Mouse (Mus musculus): ENCODE data around the gene Entpd6. TPM values are rescaled to one million over a fixed set of nuclear protein-coding genes. Genes with fewer than 3 reads are reported as not detected.

Entpd6 gene
- total RNA-seq (2021) = 10 to 100 TPM; 49.3 to 53.1 TPM

DNA sequence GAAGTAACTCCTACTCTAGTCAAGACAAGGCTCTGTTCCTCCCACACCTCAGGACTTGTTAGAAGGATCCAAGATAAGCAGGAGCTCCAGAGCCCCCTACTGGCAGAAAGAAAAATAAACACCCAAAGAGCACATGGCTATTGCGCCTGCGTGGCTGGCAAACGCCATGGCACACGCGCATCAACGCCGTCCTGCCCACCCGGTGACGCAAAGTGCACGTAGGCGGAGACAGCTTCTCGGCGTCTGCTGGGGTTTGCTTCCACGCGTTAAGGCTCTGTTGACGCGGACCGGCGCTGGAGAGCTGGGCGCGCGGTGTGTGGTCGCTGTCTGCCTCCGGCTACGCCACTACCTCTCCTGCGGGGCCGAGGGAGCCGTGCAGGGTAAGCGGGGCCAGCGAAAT lies at the start of gene Entpd6:
Gene Entpd6 (plus strand): TSS at position 189 of the 400 bp plus-strand sequence.
- DNase-seq (ENCODE audit: low spot score in 2 of 2) = peak; percentile 98 to 99
- intact Hi-C loops (cut with DNase I) = loop anchor here (1.0 to 5.0 kb wide), 4 partner anchors 38 to 158 kb away; partner anchors contain the start of genes Apmap, Gins1 and Pygb

DNA sequence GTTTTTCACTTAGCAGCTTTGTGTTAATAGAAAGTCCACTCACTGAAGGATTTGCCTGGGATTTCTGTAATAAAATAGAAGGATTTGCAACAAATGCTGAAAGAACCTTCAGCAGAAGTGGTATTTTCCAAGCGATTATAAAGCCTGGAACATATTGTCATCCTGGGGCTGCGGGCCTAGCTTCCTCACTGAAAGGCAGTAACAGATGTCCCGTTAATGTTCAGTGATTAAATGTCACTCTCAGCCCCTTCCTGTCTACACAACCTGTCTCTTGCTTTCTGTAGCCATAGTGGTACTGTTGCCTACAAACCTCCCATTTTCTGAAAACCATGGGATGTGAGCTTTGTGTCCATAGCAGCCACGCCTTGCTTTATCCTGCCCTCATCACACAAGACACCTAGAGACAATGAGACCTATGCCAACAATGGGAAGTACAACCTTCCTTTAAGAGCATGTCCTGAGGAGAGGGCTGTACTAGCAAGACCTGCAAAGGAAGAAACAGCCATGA lies 36.6 kb upstream of the Entpd6 start:
- no peak for DNase-seq (ENCODE audit: low spot score in 2 of 2)
- intact Hi-C loops (cut with DNase I) = no loop called here

DNA sequence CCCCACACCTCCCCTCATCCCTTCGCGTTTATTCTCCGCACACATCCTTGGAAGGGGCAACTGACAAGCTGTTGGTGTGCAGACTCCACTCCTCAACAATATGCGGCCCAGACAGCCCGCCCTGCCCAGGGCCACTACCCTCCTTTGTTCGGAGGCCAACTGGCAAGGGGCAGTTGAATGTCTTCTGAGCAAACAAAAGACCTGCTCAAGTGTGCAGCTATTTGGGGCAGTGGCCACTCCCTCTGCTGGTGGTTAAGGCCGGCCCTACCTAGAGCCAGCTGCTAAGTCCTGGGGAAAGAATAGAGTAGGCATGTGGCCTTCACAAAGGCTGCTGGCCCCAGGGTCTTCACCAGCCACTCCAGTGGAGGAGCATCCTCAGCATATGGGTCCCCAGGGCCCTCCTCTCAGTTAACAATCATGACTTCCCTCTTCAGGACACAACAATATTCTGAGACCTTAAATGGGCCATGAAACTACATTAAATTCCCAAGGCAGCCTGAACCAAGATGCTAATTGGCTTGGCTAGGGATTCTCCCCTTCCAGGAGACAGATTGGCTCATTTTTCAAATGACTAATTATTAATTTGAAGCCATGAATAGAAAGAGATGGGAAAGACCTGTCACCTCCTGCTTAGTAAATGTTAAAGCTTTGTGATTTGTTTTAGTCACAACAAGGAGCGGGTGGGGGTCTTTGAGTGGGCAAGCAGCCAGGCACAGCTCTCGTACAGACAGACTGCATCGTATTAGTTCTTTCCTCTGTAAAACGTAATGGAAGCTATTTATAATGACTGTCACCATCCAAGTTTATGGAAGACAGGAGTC lies 12.9 kb upstream of the Entpd6 start:
- no peak for DNase-seq (ENCODE audit: low spot score in 2 of 2)
- intact Hi-C loops (cut with DNase I) = loop anchor here (5.0 kb wide), 1 partner anchor 174 kb away; no protein-coding TSS in a partner anchor

DNA sequence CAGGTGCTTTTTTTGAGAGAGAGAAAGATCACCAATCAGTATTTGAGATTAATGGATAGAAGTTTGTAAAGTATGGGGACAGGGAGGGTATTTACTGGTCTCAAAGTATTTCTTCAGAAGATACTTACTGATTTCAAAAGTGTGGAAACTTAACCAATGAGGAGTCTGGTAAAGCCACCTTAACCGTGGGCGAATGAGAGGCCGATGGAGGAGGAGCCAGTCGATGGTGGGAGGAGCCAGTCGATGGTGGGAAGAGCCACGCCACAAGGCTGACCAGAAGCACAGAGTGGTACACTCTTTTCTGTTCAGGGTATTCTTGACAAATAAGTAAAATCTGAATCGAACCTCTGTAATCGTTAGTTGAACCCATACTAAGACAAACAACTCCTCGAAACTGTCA lies 11.0 kb upstream of the Entpd6 start:
- intact Hi-C loops (cut with DNase I) = loop anchor here (5.0 kb wide), 1 partner anchor 176 kb away; no protein-coding TSS in a partner anchor

DNA sequence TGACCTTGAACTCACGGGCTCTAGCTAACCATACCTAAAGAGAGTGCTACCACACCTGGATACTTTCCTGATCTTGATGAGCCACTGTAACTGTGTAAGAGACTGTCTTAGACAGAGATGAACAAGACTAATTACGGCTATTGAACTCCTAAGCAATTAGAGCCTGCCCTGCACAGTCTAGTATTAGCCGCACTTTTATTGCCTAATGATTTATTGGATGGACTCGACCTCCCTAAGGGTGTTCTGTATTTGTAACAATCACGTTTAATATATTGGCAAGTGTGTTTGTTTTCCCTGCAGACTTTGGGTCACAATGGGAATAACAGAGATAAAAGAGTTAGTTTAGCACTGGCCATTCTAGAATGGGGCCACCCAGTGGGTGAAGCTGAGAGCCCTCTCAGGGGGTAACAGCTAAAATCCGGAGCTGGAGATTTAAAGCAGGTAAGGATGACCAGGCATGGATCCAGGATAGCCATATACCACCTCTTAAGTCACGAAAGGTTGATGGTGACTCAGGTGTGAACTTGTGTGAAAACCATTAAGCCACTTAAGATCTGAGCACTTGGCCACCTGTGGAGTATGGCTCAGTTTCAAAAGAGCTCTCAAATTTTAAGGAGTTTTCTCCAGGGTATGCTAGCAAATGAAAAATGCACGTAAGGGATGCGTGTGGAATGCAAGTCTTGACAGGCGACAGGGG lies 8.5 kb upstream of the Entpd6 start:
- DNase-seq (ENCODE audit: low spot score in 2 of 2) = no peak
- intact Hi-C loops (cut with DNase I) = no loop called here

More for the DNA sequence above, 11.0 kb upstream of the Entpd6 start:
- no peak for DNase-seq (ENCODE audit: low spot score in 2 of 2)

DNA sequence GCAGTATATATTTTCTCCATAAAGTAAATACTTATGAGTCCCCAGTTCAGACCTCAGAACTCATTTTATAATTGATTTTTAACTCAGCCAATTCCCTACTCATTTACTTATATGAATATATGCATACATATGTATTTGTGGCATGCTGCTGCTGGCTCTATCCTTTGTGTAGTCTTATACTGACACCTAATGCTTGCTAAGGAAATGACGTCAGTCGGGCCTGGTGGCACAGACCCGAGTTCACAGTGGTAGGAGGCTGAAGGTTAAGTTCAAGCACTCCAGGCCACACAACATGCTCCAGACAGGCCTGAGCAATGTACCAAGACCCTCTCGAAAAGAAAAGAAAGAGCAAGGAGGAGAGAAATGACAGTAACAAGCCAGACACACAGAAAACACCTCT lies 7.4 kb upstream of the Entpd6 start:
- peak in 1 of 2 experiments; percentile 13 for DNase-seq (ENCODE audit: low spot score in 2 of 2)
- intact Hi-C loops (cut with DNase I) = no loop called here

DNA sequence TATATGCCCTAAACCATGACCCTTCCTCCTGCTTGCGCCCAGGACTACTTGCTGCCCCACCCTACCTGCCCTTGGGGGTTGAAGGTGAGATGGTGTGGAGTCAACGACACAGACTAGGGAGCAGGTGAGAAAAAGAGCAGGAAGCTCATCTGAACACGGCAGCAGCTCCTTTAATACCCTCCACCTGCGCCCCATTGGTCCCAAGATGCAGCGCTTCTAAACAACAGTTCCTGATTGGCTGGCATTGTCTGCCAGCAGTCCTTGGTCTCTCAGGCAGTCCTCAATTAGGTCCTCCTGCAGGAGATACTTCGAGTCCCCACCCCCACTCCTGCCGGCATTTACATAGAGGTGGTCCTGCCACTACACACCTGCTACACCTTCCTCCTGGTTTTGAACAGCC lies 3.8 kb upstream of the Entpd6 start:
- DNase-seq (ENCODE audit: low spot score in 2 of 2) = no peak
- intact Hi-C loops (cut with DNase I) = loop anchor here (5.0 kb wide), 1 partner anchor 162 kb away; the partner anchor contains the start of gene Gins1

DNA sequence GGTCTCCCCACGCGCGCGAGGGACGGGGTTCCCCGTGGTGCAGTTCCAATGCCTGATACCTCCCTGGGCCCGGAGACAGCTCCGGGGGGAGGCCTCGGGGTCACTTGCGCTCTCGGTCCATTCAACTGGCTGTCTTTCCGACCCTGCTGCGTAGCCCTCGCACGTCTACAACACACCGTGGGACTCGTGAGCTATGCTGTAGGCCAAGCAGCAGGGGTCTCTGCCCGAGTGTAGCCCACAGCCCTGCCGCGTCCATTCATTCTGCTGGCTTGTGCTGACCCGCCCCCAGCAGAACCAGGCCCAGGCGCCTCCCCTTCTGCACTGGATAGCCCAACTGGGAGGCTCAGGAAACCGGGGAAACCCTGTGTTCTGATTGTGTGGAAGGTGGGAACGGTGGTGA lies 441 bp downstream of the Entpd6 start:
- intact Hi-C loops (cut with DNase I) = loop anchor here (1.0 to 5.0 kb wide), 3 partner anchors 38 to 158 kb away; partner anchors contain the start of genes Apmap, Gins1 and Pygb
- DNase-seq (ENCODE audit: low spot score in 2 of 2) = no peak

DNA sequence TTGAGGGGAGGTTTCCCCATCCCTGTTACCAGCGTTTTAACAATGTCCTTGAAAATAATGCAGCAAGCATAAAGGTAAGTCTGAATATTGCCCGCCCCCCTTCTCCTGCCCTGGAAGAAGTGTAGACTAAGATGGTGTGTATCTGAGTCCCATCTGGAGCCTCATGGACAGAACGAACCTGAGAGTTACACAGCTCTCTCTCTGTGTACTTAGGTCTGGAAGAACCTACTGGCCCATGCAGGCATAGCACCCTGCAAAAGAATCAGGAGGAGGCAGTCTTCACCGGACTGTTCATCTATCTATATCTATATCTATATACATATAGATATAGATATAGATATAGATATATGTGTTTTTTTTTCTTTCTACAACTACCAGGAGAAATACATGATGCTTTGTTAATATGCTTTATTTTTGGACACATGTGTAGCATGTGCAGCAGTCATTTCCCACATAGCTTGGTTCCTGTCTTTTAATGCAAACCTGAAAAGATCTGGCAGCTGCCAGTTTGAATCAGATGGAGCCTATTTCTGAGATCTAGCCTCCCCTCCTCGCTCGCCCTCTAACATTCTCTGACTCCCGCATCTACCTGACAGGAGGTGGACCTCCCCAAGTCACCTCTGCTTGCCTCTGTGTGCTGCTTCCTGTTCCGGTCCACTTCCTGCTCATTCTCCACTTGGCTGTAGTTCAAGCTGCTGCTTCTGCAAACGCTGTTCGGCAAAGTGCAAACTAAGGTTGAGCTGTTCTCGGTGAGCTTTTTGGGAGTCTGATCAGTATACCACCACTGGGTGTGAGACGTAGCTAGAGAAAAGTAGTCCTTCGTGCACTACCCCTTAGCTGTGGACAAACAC lies 1.5 kb downstream of the Entpd6 start:
- intact Hi-C loops (cut with DNase I) = no loop called here
- DNase-seq (ENCODE audit: low spot score in 2 of 2) = no peak

DNA sequence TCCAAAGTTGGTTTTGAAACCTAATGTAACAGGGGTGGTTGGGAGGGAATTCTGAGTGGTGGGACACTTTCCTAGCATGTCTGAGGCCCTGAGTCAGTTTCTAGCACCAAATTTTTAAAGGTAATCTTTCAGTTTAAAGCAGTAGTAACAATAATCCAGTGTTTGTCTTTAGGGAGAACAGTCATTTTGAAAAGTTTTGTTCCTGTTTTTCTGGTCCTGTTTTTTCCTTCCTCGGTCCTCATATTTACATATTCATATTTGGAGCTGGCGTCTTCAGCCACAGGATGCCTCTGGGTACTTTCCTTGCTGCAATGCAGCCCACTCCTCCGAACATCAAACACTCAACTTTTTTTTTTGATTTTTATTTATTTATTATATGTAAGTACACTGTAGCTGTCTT lies 6.2 kb downstream of the Entpd6 start:
- no peak for DNase-seq (ENCODE audit: low spot score in 2 of 2)
- intact Hi-C loops (cut with DNase I) = no loop called here

DNA sequence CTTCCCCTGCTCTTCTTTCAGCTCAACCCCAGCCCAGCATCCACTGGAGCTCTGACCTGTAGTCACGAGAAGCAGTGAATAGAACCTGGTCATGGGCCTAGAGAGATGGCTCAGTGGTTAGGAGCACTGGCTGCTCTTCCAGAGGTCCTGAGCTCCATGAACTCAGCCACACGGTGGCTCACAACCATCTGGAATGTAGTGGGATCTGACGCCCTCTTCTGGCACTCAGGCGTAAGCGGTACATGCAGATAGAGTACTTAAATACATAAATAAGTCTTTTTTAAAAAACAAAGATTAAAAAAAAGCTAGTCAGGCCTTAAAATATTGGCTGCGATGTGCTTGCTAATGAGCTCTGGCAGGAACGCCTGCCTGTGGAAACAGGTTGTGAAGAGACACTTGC lies 12.6 kb downstream of the Entpd6 start:
- DNase-seq (ENCODE audit: low spot score in 2 of 2) = no peak
- intact Hi-C loops (cut with DNase I) = no loop called here

DNA sequence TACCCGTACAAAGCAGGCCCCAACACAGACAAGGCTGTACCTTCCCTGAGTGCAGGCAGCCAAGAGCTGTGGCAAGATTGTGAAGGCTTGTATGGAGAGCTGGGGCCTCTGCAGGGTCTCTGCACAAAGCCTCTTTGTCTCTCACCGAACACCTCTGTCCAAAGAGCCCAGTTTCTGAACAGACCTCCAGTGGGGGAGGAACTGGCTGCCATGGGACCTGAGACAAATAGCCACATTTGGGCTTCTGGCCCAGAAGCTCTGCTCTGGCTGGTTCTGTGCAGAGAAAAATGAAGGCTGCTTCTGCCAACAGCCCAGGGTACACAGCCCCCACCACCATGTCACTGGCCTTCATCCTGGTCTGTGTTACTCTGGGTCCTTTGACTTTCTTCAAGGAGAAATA lies 16.8 kb downstream of the Entpd6 start:
- DNase-seq (ENCODE audit: low spot score in 2 of 2) = peak in 1 of 2 experiments; percentile 51
- intact Hi-C loops (cut with DNase I) = no loop called here

DNA sequence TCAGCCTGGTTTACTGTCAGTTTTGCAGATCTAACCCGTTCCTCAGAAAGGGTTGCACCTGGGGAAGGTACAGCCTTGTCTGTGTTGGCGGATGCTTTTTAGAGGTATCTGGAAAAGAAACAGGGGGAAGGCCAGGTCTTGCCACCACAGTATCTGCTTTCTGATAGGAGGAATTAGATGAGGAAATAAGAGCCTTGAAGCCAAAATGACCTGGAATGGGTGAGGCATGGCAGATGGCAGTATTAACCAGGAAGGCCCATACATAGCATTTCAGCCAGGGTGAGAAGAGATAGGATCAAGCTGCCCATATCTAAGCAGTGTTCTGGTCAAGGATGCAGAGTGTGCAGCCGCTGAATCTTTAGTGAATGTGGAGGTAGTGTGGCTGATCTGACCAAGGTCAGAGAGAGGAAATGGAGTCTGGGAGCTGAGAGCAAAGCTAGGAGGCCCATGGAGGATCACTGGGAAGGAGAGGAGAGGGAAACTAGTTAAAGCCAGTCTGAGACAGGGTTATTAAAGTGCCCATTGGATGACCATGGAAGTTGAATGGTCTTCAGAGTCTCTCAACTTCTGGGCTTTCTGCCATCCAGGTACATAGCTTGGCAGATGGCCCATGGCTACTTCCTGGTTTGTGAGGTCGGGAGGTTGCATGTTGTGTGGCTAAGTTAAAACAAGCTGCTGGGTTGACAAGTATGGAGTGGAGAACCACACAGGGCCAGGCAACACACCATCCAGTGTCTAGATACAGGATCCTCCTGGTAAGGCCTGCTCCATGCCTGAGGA lies 17.4 kb downstream of the Entpd6 start:
- intact Hi-C loops (cut with DNase I) = no loop called here
- no peak for DNase-seq (ENCODE audit: low spot score in 2 of 2)

DNA sequence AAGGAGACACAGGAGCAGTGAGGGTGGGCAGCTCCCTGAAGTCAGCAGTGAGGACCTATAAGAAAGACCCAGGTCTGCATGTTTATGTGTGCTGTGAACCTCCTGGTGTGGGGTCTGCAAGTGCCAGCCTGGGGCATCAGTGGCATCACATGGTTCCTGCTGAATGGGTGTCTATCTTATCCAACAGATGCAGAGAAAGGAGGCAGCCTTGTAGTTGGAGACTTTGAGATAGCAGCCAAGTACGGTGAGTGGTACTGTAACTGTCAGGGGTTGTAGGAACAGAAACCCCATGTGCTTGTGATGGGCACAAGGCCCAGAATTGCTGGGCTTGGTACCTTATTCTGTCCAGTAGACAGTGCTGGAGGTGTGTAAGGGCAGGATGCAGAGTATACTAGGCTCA lies 19.8 kb downstream of the Entpd6 start:
- no peak for DNase-seq (ENCODE audit: low spot score in 2 of 2)
- intact Hi-C loops (cut with DNase I) = no loop called here

DNA sequence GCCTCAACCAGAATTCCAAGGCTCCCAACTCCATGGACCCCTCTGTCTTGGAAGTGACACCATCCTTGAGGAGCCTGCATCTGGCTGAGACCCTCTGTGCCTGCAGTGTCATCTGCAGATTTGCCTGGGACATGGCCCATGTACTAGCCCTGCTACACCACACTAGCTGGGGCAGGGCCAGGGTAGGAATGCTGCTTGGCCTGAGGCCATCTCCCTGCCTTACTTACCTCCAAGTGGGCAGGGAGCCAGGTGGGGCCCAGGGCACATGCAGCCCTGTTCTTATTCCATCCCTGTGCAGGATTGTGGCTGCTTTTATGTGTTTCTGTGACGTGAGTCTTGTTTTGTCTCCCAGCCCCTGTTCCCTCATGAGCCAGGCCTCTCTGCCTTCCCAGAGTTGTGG lies 21.9 kb downstream of the Entpd6 start:
- intact Hi-C loops (cut with DNase I) = no loop called here
- peak in 1 of 2 experiments; percentile 17 for DNase-seq (ENCODE audit: low spot score in 2 of 2)

DNA sequence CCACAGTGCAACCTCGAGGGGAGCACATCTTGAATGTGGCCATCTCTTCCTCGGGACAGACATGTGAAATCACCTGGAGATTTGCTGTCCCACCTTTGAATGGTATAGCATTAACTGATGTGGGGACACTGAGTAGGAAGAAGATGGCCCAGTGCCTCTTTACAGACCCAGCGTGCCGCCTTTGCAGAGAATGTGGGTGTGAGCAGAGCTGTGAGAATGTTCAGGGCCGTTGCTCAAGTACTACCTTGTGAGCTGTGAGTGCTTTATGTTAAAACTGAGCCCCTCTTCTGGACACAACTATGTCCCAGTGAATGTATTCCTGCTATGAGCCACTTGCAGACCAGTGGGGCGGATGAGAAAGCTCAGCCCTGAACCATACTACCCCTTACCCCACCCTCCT lies 22.3 kb downstream of the Entpd6 start:
- peak in 1 of 2 experiments; percentile 18 for DNase-seq (ENCODE audit: low spot score in 2 of 2)
- intact Hi-C loops (cut with DNase I) = no loop called here

DNA sequence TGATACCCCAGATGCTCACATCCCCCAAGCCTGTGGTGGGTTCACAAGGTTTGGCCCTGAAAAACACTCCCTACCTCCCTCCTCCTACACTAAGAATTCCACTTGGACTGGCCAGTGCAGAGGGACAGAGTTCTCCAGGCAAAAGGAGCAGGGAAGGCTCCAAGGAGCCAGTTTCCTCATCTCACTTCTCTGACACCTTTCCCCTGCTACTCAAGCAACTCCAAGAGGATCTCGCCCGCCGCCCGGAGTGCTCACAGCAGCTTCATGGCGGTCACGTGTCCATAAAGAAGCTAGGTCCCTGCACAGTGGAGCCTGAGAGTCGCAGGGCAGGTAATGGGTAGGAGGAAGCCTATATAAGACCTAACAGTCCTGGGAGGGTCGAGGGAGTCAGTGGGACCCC lies 23.2 kb downstream of the Entpd6 start:
- intact Hi-C loops (cut with DNase I) = no loop called here
- DNase-seq (ENCODE audit: low spot score in 2 of 2) = no peak

DNA sequence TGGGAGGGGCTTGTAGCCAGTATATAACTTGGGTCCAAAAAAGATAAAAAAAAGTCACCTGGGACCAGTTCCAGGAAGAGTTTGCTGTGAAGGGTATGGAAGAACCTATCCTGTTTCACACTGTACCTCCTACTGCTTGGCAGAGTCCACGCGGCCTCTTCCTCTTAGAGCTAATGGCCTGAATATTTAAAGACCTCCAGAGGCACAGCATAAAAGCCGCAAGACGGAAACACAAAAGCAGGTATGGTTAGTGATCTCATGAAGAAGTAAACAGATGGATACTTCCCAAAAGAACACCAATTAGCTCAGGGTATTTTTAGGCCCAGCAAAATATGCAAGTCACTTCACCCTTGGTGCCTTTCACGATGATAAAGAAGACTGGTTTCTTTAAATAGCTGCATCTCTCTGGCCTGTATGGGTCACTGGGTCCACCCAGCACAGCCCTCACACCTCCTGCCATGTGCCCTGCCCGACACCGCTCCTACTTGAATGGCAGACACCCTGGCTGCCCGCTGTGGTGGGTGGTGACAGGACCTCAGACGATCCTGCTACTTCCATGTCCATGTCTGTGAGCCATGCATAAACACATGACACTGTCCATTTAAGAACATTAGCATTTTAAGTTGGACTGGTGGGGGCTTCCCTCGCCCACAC lies 23.8 kb downstream of the Entpd6 start:
- peak in 1 of 2 experiments; percentile 6 for DNase-seq (ENCODE audit: low spot score in 2 of 2)
- intact Hi-C loops (cut with DNase I) = no loop called here
